ENCODE assay signal across 2 mouse cellular contexts in the genomic region with DNA sequence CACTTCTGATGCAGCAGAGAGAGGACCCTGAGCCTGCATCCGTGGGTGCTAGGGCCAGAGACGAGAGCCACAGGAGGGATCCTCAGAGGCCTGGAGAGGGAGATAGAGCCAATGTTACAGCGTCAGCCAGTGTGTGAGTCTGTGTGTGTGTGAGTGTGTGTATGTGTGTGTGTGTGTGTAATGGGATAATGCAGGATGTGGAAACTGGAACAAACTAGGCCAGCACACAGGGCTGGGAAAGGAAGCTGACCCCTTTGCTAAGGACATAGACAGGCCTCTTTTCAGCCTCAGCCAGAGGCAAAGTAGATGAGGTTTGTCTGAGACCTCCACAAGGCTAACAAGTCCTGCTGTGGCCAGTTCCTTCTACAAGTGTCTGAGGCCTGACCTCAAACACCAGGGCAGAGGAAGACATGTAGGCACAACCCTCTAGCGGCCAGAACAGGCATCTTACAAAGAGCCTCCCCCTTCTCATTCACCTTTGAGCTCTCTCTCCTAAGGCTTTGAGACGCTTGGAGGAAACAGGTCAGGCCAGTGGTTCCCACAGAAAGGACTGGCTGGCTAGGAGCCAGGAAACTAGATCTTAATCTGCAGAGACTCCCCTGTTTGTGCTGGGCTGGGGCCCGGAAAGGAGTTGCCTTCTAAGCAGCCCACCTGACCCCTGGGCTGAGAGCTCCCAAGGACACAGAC.
TF ChIP-seq lines count a peak whose summit lies in the region.

No protein-coding gene starts in this region.

TF ChIP-seq in CH12.LX, 34 proteins besides CTCF, POLR2A, EP300 and RAD21:
- TF ChIP-seq SIN3A (IDR thresholded peaks at IDR 0.05; ENCODE audit: low read length), result no peak
- TF ChIP-seq SMC3 (IDR thresholded peaks at IDR 0.05; ENCODE audit: low read depth, low read length), result peak; percentile 24; the same call in 1 of the 2 replicates

TF ChIP-seq in MEL, 35 proteins besides CTCF, POLR2A, EP300 and RAD21:
- TF ChIP-seq SMC3 (IDR thresholded peaks at IDR 0.05; ENCODE audit: low read depth, low read length) (no peak), ZMIZ1 (IDR thresholded peaks at IDR 0.05; ENCODE audit: low read depth, low read length) (no peak), USF1 (IDR thresholded peaks at IDR 0.05; ENCODE audit: low read depth, low read length) (no peak), MEF2A (IDR thresholded peaks at IDR 0.05; ENCODE audit: extremely low read depth, insufficient replicate concordance, low read depth, low read length, poor library complexity, severe bottlenecking) (no peak), BHLHE40 (IDR thresholded peaks at IDR 0.05; ENCODE audit: borderline replicate concordance, low read depth, low read length) (no peak), GATA1 (IDR thresholded peaks at IDR 0.05; ENCODE audit: low read depth, low read length) (no peak), SIN3A (IDR thresholded peaks at IDR 0.05; ENCODE audit: low read length) (no peak), MAX (IDR thresholded peaks at IDR 0.05; ENCODE audit: low read length) (no peak), MAFK (IDR thresholded peaks at IDR 0.05; ENCODE audit: borderline replicate concordance, low read depth, low read length) (no peak), HCFC1 (IDR thresholded peaks at IDR 0.05; ENCODE audit: low read depth, low read length) (no peak), TCF12 (IDR thresholded peaks at IDR 0.05; ENCODE audit: low read depth, low read length) (no peak), ZKSCAN1 (IDR thresholded peaks at IDR 0.05; ENCODE audit: low read depth, low read length) (no peak), NRF1 (IDR thresholded peaks at IDR 0.05; ENCODE audit: insufficient read depth, low read depth, low read length, poor library complexity, severe bottlenecking) (no peak), MXI1 (IDR thresholded peaks at IDR 0.05; ENCODE audit: low read depth, low read length) (no peak)
